Mouse (Mus musculus) kidney, embryonic 15.5 days (tissue): ENCODE data around the gene Fam240a. TPM values are rescaled to one million over a fixed set of nuclear protein-coding genes. Genes with fewer than 3 reads are reported as not detected.

Experiments used
- ATAC-seq: fragments of 200-750 bp; cut with Nextera tagmentation; replicated peaks from 2 replicates; pipeline ENCODE4 v1.8.0; 2017; ENCODE audit warnings: moderate TSS enrichment; ENCODE audit not compliant: low FRiP score
- H3K27ac ChIP-seq: fragments of 300-500 bp; sonication (generic); 2 replicates; pipeline ENCODE4 v1.5.1; 2015; ENCODE audit warnings: mild to moderate bottlenecking, inconsistent platforms
- H3K27me3 ChIP-seq: fragments of 300-500 bp; sonication (generic); 2 replicates; pipeline ENCODE4 v1.6.1; 2015; ENCODE audit warnings: inconsistent platforms
- H3K36me3 ChIP-seq: fragments of 300-500 bp; sonication (generic); 2 replicates; pipeline ENCODE4 v1.6.1; 2015; ENCODE audit warnings: inconsistent platforms
- H3K4me1 ChIP-seq: fragments of 300-500 bp; sonication (generic); 2 replicates; pipeline ENCODE4 v1.6.1; 2015; ENCODE audit warnings: inconsistent platforms
- H3K4me2 ChIP-seq: fragments of 300-500 bp; sonication (generic); 2 replicates; pipeline ENCODE4 v1.6.1; 2015; ENCODE audit warnings: moderate library complexity, mild to moderate bottlenecking, inconsistent platforms
- H3K4me3 ChIP-seq: fragments of 300-500 bp; sonication (generic); replicated peaks from 2 replicates; pipeline ENCODE4 v1.5.1; 2015; ENCODE audit warnings: mild to moderate bottlenecking, inconsistent platforms
- H3K9ac ChIP-seq: fragments of 300-500 bp; sonication (generic); 2 replicates; pipeline ENCODE4 v1.6.1; 2015; ENCODE audit warnings: mild to moderate bottlenecking, inconsistent platforms
- H3K9me3 ChIP-seq: fragments of 300-500 bp; sonication (generic); replicated peaks from 2 replicates; pipeline ENCODE4 v1.6.1; 2016; ENCODE audit warnings: inconsistent platforms
- WGBS: fragments of 180-500 bp; shearing (Covaris S2); methylation state at CpG from one replicate; pipeline ENCODE4 v1.1.7; 2015; ENCODE audit warnings: mixed read lengths; 5-methylcytosine and 5-hydroxymethylcytosine counted together
- microRNA-seq: library from miRNA; unstranded; fragments of <30 nt; microRNA quantifications from one replicate; pipeline ENCODE4, GENCODE M21; 2016
- polyA plus RNA-seq: library from polyadenylated mRNA; unstranded; fragments of >200 nt; fragmentation: Nextera tagmentation; extraction: Ambion mirVana; gene quantifications from 2 replicates; pipeline ENCODE4 v1.2.1, GENCODE M21; 2015

Gene Fam240a
- polyA plus RNA-seq, 1 experiment from 2014 or later, result not detected

DNA sequence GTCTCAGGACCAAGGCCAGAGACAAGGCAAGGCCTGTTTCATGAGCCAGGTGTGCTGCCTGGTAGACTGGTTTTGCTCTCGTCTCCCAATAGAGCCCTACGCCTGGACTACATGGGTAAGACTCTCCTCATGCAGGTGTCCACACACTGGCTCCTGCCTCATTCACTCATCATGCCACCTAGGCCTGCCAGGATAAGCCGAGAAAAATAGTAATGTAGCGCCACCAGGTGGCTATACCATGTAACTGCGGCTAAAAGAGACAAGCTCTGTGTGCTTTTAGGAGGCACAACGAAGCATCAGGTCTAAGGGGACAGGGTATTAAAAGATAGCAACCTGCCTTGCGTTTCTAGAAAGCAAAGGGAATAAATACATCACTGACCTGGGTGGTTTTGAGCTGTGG is 45.6 kb downstream of the Fam240a start:
- Histone ChIP-seq H3K9ac (no peak overlapping the region), H3K27me3 (peaks cover 32% of the 10 kb centered on the region), H3K4me3 (no peak overlapping the region), H3K4me2 (no peak overlapping the region), H3K36me3 (no peaks in the 10 kb centered on the region), H3K4me1 (peaks cover 23% of the 10 kb centered on the region), H3K27ac (no peak overlapping the region), H3K9me3 (no peaks in the 10 kb centered on the region)
- no peak for ATAC-seq
- WGBS, result 20% methylated on average over 7 of the region's 7 CpGs

Small RNA genes within 50 kb of the gene (microRNA-seq; reads per million reads assigned to microRNA genes)
- gene Gm24269, result not detected

Other genes with a start within 250 kb of the Fam240a start
- gene Myl3, start 175.0 kb downstream of the Fam240a start, polyA plus RNA-seq, result 1.8 and 3.9 TPM in 2 replicates
- gene Pth1r, start 169.7 kb downstream of the Fam240a start, polyA plus RNA-seq, result 67.1 and 70.1 TPM in 2 replicates
- not detected in 2 replicates for gene Prss42, start 118.7 kb downstream of the Fam240a start, polyA plus RNA-seq
- not detected in 2 replicates for gene Prss44, start 102.9 kb downstream of the Fam240a start, polyA plus RNA-seq
- not detected in 2 replicates for gene Prss43, start 90.2 kb downstream of the Fam240a start, polyA plus RNA-seq
- not detected in 2 replicates for gene Prss45, start 82.3 kb downstream of the Fam240a start, polyA plus RNA-seq
- 0.13 TPM in 1 of 2 replicates, not detected in the other for gene Prss46, start 72.4 kb downstream of the Fam240a start, polyA plus RNA-seq
- 0.40 and 0.90 TPM in 2 replicates for gene Prss50, start 58.9 kb downstream of the Fam240a start, polyA plus RNA-seq
- 4.1 and 5.3 TPM in 2 replicates for gene Als2cl, start 37.0 kb downstream of the Fam240a start, polyA plus RNA-seq
- gene Tmie, start 36.7 kb downstream of the Fam240a start, polyA plus RNA-seq, result 1.3 and 1.8 TPM in 2 replicates
- not detected in 2 replicates for gene Tdgf1, start 29.3 kb upstream of the Fam240a start, polyA plus RNA-seq
- gene Lrrc2, start 34.7 kb upstream of the Fam240a start, polyA plus RNA-seq, result 0.21 and 0.30 TPM in 2 replicates
- 0.86 and 1.0 TPM in 2 replicates for gene Rtp3, start 73.7 kb upstream of the Fam240a start, polyA plus RNA-seq
- 2.7 and 3.7 TPM in 2 replicates for gene Ltf, start 102.4 kb upstream of the Fam240a start, polyA plus RNA-seq
- gene Ccrl2, start 140.7 kb upstream of the Fam240a start, polyA plus RNA-seq, result 1.3 TPM in 2 replicates
- gene Lrrfip2, start 200.7 kb upstream of the Fam240a start, polyA plus RNA-seq, result 35.9 and 37.9 TPM in 2 replicates